Mouse (Mus musculus) ES-CJ7 (cell line): ENCODE results near the gene Pou2f3.
A peak's percentile ranks its signal among the peaks of the same experiment; 100 is the strongest.

Experiments
- DNase-seq: peaks from one replicate; pipeline ENCODE4 v3.0.0; 2011; ENCODE audit warnings: low read depth, low spot score

Gene Pou2f3

DNA sequence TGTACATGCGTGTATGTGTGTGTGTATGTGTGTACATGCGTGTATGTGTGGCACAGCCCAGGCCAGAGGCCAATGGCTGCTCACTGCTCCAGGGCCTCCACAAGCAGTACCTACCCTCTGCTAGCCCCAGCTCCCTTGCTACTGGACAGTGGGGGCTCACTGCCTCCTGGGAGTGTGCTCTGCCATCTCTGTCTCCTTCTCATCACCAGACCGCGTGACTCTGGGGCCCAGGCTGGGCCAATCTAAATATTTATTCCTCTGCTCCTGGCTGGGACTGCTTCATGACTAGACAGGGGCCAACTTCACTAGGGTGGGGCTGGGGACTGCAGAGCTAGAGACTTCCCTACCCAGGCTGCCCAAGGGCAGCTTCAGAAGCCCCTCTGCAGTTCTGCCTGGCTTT lies 21.6 kb upstream of the Pou2f3 start:
- no peak for DNase-seq

DNA sequence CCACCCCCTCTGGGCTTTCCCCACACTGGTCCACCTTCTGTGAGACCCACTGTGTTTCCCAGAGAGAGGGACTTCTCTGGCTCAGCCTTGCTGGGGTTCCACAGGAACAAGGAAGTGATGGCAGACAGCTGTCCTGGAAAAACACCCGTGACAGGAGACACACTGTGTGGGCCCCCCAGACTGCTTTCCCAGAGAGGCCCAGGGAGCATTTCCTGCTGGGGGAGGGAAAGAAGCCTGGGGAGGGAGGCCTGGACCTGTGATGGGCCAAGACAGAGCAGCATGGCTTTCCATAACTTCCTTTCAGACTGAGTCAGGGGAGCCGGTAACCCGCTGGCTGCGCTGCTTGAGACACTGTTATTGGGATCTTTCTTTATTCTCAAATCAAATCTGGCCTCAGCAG lies 20.7 kb upstream of the Pou2f3 start:
- no peak for DNase-seq

DNA sequence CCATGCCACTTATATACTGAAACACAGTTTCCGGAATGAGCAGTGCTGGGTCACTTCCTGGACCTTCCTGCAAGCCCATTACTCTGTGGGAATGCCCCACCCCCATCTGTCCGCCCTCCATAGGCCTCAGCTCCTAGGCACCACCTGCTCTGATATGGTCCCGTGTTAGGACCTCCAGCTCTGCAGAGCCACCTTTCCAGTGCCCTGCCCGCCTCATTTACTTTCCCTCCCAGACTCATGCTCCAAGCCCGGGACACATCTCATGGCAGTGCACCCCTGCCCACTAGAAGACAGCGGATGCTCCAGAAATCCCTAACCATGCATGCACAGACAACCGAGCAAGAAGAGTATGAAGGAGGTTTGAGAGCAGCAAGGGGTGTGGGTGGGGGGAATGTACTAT lies 19.8 kb upstream of the Pou2f3 start:
- DNase-seq, result no peak

DNA sequence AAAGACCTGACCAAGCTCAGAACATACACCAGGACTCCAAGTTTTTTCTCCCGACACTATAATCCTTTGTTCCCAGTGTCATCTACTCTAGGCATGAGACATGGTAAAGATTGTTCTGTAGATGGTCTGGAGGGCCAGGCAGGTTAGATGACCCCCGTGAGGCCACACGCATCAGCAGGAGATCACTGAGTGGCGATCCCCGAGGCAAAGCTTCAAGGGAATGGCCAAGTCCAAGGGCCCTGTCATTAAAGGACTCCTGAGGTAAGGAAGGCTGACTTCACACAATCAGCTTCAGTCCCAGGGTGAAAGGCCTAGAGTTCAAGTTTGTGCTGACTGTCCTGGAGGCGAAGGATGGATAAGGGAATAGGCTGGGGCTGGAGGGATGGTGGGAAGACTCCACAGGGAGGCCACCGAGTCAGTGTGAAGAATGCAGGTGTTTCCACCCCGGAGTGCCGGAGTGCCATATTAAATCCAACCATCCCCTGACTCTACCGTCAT lies 19.3 kb upstream of the Pou2f3 start:
- no peak for DNase-seq

DNA sequence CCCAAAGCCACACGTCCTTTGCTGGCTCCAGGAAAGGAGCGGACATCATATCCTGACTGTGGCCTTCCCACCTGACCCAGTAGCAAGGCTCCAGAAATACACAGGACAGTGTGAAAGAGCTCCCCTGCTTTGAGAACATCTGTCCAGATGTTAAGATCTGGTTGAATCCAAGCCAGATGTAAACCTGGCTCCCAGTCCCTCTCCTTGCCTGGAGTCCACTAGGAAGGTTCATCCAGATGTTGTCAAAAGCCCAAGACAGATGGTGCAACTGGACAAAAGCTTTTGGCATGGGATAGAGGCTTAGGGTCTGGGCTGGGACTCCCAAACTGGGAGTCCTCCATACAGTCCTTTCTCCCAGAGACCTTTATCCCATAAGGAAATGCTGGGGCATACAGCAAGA lies 18.6 kb upstream of the Pou2f3 start:
- no peak for DNase-seq

DNA sequence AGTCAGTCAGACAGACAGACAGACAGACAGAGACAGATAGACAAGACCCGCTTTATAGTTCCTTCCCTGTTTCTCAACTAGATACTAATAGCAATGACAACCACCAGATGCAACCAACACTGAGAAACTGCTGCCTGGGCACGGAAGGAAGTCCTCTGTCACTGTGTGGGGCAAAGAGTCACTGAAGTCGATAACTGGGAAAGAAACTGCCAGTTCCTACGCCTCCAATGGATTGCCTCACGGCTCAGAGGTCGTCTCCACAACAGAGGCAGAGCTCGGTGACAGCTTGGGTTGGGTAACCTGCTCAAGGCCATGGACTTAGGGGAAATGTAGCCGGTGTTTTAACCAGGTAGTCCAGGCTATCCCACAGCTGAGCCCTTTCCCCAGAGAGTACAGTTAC lies 17.5 kb upstream of the Pou2f3 start:
- no peak for DNase-seq

DNA sequence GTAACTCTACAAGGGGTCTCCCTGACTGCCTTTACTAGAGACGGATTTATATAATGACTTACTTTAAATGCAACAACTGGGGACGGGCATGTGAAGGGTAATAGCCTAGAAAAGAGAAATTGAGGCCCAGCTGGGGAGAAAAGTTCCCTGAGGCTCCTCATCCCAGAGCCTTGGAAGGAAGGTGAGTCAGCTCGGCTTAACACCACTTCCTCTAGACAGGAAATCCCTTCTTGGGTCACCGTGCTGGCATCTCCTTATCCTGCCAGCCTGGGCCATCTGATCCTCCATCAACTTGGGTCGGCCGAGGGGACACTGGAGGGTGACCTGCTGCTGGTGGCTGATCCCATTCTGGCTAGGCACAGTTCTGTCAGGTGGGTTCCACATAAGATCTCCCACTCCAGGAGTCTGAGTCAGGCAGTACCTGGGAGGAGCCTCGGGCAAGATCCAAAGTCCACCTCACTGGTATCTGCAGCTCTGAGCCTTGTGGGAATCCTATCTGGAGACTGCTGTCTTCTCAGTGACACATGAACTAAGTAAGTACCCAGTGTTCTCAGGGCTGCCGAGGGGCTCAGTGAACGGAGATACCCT lies 16.5 kb upstream of the Pou2f3 start:
- no peak for DNase-seq

DNA sequence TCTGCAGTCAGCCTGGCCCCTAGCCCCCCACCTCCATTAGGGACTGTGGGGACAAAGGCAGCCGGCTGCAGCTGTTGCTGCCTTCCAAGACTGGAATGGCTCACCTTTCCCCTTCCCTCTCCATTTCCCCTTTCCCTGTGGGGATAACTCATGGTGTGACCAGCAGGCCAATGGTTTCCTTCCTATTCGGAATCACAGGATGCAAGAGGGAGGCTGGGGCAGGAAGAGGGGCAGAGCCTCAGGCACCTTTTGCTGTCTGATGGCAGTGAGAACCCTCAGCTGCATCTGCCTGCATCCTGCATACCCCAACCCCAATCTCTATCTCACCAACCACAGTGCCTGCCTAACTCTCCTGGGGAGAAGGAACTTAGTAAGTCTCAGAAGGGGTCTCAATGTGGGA lies 15.3 kb upstream of the Pou2f3 start:
- no peak for DNase-seq

DNA sequence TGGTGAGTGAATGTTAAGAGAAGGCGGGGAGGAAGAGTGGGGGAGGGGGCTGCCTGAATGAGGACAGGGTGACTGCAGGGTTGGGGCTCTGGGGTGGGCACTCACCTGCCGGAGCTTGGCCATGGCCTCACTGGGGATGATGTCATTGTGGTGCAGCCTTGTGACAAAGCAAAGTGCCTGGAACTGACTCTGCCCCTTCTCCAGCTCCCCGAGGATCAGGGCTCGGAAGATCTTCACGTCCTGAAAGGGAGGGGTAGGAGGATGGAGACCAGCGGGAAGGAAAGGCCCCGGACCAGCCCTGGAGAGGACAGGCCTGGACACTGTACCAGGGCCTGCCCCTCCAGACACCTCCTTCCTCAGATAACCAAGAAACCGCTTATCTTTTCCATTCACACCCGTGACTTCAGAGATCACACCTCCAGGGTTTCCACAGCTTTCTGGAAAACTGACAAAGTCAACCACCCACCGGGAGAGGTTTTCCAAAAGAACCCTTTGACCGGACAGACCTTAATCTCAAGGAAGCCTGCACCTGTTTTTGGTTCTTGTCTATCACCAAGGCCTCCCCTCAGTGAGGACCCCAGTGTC lies 14.7 kb upstream of the Pou2f3 start:
- DNase-seq, result no peak

DNA sequence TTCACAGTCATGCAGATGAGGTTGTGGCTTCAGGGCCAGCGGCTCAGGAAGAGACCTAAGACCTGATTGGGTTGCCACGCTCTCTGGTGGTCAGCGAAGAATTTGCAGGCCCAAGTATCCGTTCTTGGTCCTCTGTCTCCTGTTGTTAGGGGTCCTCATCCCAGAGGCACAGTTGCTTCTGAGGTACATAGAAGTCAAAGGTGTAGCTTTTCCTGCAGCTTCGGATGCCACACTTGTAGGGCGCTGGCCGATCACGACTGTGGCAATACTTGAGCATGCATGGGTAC lies 12.2 kb upstream of the Pou2f3 start:
- DNase-seq, result peak; percentile 83

DNA sequence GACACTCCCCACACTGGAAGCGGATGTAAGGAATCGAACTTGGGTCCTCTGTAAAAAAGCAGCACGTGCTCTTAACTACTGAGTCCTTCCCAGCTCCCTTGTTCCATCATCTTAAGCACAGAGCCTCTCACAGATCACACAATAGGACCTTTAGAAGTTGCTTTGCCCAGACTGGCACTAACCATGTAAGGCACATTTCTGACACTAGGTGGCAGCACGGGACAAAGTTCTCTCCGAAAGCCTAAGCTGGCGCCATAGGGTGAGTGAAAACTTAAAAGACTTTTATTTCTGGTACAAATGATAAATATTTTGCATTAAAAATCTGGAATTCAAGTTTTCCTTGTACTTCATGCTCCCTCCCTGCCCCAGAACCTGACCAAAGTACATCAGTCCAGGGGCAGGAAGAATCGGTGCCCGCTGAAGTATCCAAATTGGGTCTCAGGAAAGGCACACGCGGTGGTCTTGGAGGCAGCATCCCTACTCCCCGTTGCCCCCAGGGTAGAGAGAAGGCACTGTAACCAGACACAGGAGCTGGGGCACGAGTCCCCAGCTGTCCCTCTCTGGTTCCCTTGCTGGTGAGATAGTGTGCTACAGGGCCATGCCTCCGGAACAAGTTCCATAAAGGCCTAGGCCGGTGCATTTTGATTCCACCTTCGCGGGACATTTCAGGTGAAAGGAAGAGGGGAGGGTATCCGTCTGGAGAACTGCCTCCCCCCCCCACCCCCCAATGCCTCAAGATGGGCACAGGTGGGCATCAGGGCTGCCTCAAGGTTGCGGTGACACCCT lies 11.7 kb upstream of the Pou2f3 start:
- peak; percentile 91 for DNase-seq

DNA sequence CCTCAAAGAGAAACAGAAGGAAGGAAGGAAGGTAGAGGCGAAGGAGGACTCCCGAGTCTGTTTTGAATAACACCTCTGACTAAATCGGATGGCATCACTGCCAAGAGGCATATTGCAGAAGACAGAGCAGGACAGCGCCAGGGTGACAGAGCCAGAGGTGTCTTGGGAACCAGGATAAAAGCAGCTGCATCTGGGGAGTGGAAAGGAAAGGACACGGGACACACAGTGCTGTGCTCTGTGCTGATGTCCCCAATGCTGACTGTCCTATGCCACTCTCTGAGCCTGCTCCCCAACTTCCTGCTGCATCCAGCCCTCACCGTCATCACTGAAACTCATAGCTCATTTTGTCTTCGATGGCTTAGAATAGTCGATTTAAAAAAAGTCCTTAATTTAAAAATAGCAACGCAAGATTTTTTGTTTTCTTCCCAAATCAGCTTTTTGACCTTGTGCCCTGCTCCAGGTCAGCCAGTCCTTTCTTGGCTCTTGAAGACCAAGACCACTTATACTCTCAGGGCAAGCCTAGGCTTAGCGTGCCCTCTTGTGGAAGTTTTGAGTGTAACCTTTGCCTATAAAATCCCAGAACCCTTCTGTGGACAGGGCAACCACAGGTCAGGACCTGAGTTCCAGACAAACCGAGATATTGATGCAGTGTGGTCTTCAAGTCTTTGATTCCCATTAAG lies 742 bp upstream of the Pou2f3 start:
- DNase-seq, result peak; percentile 81

DNA sequence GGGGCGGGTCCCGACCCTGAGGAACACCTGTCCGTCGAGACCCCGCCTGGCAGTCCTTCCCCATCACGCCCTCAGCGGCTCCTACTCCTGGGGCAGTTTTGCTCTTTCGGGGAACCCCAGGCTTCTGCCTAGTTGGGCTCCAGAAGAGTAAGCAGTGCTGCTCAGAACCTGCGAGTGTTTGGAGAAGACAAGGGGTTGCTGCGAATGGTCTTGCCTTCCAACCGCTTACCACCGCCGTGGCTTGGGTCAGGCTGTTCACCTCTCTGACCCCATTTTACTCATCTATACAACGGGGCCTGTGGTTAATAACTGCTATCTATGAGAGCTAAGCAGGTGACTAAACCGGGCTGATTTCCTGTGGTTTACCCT lies 4.2 kb downstream of the Pou2f3 start:
- no peak for DNase-seq

DNA sequence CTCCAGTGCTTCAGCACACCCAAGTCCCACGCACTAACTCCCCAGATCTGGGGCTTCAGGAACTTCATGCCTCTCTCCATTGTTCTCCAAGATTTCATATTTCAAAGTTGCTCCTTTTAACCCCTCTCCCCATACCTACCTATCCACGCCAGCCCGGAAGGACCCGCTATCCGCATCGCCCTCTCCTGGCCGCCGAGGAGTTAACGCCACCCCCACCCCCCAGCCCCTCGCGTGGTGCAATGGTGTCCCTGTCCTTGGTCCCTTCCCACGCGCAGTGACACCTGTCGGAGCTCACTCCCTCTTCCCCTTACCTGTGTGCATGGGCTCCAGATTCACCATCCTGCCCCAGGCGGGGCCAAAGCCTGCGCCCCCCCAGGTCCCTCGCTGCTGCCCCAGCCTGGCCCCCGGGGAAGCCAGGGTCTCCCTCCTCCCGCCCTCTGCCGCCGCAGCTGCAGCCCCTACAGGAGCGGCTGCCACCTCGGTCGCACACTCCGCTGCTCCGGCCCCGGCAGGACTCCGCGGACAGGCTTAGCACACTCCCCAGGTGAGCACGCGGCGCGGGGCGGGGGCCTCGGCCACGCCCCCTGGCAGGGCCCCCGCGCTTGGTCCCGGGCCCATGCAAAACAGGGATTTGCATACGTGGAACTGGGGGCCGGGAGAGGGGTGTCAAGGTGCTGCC lies 4.7 kb downstream of the Pou2f3 start:
- DNase-seq, result peak; percentile 34

DNA sequence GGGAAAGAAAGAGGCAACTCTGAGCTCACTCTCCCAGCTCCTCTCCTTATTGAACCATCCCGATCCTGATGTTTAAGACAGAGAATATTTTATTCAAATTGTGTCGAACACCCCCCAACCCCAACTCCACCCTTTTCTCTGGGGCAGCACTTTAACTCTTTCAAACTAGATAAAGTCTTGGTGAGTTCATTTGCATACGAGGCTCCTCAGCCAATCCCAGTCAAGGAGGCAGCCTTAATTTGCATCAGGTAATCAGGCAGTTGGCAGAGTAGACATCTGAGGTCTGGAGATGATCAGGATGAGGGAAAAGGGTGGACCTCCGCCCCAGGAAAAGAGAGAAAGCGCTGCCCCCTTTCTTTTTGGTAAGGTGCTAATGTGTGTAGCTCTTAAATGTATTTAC lies 10.0 kb downstream of the Pou2f3 start:
- peak; percentile 63 for DNase-seq

DNA sequence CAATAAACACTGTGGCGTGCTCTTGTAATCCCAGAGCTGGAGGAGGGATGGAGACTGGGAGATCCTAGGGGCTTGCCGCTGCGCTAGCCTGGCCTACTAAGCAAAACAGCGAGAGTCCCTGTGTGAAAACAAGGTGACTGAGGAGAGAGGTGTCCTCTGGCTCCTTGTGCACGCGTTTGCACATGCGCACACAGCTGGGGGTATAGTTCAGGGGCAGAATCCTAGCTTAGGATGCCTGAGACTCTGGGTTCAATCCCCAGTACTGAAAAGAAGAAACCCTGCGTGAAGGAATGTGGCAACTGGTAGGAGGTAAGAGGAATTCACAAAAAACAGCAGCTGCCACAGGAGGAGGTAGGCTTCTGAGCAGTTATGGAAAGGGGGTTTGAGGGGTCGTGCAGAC lies 16.2 kb downstream of the Pou2f3 start:
- DNase-seq, result peak; percentile 57

DNA sequence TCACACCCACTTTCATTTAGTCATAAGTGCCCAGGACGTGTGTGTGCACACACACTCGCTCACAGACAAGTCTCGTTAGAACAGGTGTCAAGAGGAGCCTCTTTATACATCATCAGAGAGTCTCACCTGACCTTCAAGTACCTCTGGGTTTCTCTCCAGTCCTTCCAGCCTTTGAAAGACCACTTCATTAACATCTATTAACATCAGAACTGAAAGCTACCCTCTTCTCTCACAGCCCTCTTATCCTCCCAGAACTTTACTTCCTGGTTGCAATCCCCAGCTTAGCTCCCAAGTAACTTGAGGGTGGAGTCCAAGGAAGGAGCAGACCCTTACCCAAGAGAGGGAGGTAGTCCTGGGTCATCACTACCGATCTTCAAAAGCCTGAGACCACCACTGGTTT lies 18.6 kb downstream of the Pou2f3 start:
- DNase-seq, result peak; percentile 84

DNA sequence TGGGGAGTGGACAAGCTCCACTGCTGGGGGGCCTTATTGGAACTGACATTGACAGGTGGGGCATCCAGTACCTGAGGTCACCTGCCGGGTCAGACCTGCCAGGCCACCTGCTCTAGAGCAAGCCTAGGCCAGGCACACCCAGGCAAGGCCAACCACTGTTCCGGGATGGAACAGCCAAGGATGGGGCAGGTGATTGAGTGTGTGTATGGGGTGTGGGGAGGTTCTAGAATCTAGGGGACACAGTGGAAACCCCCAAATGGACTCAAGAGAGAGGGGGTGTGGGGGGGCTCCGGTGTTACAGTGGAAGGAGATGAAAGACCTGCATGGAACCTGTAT lies 21.2 kb downstream of the Pou2f3 start:
- DNase-seq, result no peak

DNA sequence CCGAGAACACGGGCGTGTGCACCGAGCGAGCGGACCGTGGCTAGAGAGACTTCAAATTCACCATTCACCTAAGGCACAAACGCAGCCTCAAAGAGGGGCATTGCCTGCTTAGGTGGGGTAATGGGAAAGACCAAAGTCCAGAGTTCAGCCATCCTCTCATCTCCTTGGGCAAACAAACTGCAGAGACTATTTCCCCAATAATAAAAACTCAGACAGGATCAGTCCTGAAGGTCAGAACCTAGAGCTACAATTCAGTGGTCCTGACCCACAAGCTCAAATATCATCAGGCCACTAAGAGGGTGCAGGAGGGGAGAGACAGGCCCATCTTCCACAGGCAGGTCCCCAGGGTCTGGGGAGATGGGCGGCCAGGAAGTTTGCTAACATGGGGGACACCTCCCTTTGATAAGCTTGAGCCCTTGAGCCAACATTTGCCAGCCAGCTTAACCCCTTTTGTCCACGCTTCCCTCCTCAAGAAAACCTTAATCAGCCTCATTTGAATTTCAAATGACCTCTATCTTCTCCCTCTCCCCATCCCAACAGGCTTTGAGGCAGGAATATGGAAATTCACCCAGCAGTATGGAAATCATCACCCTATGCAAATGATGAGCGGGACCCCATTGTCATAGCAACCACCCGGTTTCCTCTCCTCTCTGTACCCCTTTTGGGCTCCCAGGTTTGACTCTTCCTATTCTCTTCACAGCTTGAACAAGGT lies 21.7 kb downstream of the Pou2f3 start:
- peak; percentile 70 for DNase-seq

DNA sequence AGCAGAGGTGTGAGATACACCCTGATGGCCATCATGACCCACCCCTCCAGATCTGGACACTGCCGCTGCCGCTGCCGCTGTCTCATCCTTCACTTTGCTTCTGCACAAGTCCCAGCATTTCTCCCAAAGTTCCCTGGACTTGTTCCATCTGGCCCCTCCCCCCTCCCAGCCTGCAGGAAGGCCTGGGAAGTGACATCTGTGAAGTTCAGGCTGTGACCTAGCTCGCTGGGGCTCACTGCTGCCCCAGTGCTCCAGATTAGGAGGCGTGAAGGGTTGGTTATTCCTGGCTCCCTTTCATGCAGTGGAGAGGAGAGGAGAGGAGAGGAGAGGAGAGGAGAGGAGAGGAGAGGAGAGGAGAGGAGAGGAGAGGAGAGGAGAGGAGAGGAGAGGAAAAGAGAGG lies 30.6 kb downstream of the Pou2f3 start:
- DNase-seq, result peak; percentile 11

DNA sequence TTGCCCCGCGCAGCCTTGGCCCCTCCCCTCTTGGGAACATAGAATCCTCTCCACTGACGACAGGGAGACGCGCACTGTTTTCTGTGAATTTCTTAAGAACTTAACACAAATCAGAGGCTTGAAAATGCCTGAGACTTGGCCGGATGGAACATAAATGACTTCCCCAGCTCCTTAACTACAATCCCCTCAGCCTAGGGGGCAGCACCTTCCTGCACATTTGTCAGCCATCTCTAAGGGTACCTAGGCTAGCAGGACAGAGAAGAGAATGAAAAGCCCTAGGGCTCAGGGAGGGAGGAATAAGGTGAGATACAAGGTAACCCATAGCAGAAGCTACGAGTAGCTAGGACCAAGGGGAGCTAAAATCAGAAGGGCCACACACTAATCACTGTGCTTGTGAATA lies 32.0 kb downstream of the Pou2f3 start:
- DNase-seq, result peak; percentile 58

DNA sequence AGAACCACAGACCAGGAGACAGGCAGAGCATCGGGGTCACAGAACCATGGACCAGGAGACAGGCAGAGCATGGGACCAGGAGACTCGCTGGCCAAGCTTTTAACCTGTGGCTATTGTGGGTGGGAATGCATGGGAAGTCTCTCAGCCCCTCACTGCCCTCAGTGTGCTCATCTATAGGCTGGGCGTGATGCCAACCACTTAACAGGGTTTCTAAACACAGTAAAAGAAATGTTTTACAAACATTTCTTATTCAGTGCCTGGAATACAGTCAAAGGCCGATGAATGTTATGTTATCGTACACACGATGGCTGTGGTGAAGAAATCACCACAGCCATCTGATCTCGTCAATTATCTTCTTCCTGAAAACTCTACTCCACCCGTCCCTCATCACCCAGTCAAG lies 43.1 kb downstream of the Pou2f3 start:
- no peak for DNase-seq
